8 mouse cellular contexts compared by ENCODE assay signal in the genomic region with DNA sequence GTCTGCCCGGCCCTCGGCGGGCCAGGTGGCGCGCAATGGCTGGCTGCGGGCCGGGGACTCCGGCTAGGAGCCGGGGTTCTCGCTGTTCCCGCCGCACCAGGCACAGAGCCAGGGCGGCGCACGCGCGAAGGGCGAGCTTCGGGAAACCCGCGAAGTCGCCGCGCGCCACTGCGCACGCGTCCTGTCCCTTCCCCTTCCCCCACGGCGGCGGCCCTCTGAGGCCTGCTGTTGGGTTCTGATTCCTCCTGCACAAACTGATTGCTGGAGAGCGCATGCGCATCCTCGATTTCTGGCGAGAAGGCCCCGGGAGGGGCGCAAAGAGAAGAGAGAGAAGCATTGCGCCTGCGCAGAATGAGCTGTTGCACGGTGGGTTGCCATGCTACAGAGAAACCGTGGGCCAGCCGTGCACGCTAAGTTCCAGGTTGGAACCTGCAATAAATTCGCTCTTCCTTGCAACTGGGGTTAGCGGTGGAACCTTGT. TPM values are rescaled to one million over a fixed set of nuclear protein-coding genes. Genes with fewer than 3 reads are reported as not detected.
DNase-seq lines count a peak whose midpoint lies in the region; ATAC-seq and TF ChIP-seq lines count a peak whose summit lies in the region.

No protein-coding gene starts in this region.

- peak overlapping the region; percentile 97 for H3K4me2 ChIP-seq in heart, embryonic 14.5 days (ENCODE audit: low read length)
- H3K4me2 ChIP-seq in liver, embryonic 13.5 days: peak overlapping the region; percentile 99
- H3K4me2 ChIP-seq in stomach, postnatal 0 days (replicated peaks; ENCODE audit: low read depth): peak overlapping the region; percentile 92

- H3K4me3 ChIP-seq in heart, embryonic 14.5 days (ENCODE audit: control insufficient read depth in 1 of 2, insufficient read depth in 1 of 2, low read depth in 1 of 2, low read length in 2 of 2): peak overlapping the region; percentile 65 to 81
- H3K4me3 ChIP-seq in liver, embryonic 13.5 days (replicated peaks): peak overlapping the region; percentile 74
- H3K4me3 ChIP-seq in stomach, postnatal 0 days (ENCODE audit: low read depth, low read length): peak overlapping the region; percentile 75

- TF ChIP-seq EP300 in stomach, postnatal 0 days (optimal IDR thresholded peaks at IDR 0.05): no peak

- DNase-seq in CD4-positive, CD25-positive, alpha-beta regulatory T cell, adult 2 months (ENCODE audit: low read depth, low spot score): peak; percentile 99
- peak; percentile 94 for DNase-seq in c-Kit-negative CD71-positive TER-119-positive erythroid progenitor cells, embryonic 14.5 days (ENCODE audit: low read depth, low spot score)
- DNase-seq in fibroblast of lung, adult 2 months (ENCODE audit: low read depth): peak; percentile 96
- peak; percentile 100 for DNase-seq in kidney, postnatal 14 days
- peak; percentile 98 for DNase-seq in liver, embryonic 13.5 days
- peak; percentile 99 for DNase-seq in neural tube, embryonic 10.5 days (ENCODE audit: extremely low spot score, low spot score)
- DNase-seq in stomach, postnatal 0 days (ENCODE audit: low spot score): peak; percentile 98

- peak overlapping the region; percentile 78 to 96 for H3K27ac ChIP-seq in heart, embryonic 14.5 days (replicated peaks in 1 of 2; ENCODE audit: control insufficient read depth in 1 of 2, insufficient read depth in 1 of 2, low read depth in 2 of 2, low read length in 2 of 2)
- peak overlapping the region; percentile 96 for H3K27ac ChIP-seq in liver, embryonic 13.5 days
- peak overlapping the region; percentile 94 for H3K27ac ChIP-seq in stomach, postnatal 0 days (replicated peaks)

- H3K36me3 ChIP-seq in heart, embryonic 14.5 days (ENCODE audit: control insufficient read depth, insufficient read depth, low read length): peaks cover 16% of the 10 kb centered on the region
- H3K36me3 ChIP-seq in liver, embryonic 13.5 days: peaks cover 27% of the 10 kb centered on the region
- peaks cover 10% of the 10 kb centered on the region; the same call in 1 of the 2 replicates for H3K36me3 ChIP-seq in stomach, postnatal 0 days (ENCODE audit: control insufficient read depth, insufficient read depth, low read length)

- no peaks in the 10 kb centered on the region for H3K27me3 ChIP-seq in heart, embryonic 14.5 days (ENCODE audit: control insufficient read depth, insufficient read depth, low read length)
- no peaks in the 10 kb centered on the region for H3K27me3 ChIP-seq in liver, embryonic 13.5 days
- H3K27me3 ChIP-seq in stomach, postnatal 0 days (ENCODE audit: control insufficient read depth, insufficient read depth, low read length): no peaks in the 10 kb centered on the region

- H3K9ac ChIP-seq in heart, embryonic 14.5 days (ENCODE audit: low read length): peak overlapping the region; percentile 96
- H3K9ac ChIP-seq in liver, embryonic 13.5 days: peak overlapping the region; percentile 93
- peak overlapping the region; percentile 72 for H3K9ac ChIP-seq in stomach, postnatal 0 days (ENCODE audit: low read length)

- TF ChIP-seq CTCF in stomach, postnatal 0 days (IDR thresholded peaks at IDR 0.05; ENCODE audit: low read depth): no peak; the same call in 1 of the 2 replicates

- ATAC-seq in heart, embryonic 14.5 days (ENCODE audit: insufficient number of reproducible peaks, insufficient read depth, low FRiP score, low read depth): peak; percentile 85
- peak; percentile 83 for ATAC-seq in liver, embryonic 13.5 days (ENCODE audit: low read depth)
- ATAC-seq in stomach, postnatal 0 days (ENCODE audit: low FRiP score, low TSS enrichment): peak; percentile 85

- H3K4me1 ChIP-seq in heart, embryonic 14.5 days (ENCODE audit: control insufficient read depth in 2 of 2, insufficient read depth in 2 of 2, low read length in 2 of 2): peaks cover 13 to 39% of the 10 kb centered on the region in 2 experiments; a peak in 3 of 4 replicates
- H3K4me1 ChIP-seq in liver, embryonic 13.5 days (replicated peaks): peaks cover 77% of the 10 kb centered on the region
- peaks cover 3% of the 10 kb centered on the region; the same call in 1 of the 2 replicates for H3K4me1 ChIP-seq in stomach, postnatal 0 days (replicated peaks; ENCODE audit: control insufficient read depth, insufficient read depth)

- H3K9me3 ChIP-seq in heart, embryonic 14.5 days (ENCODE audit: control insufficient read depth, low read length): no peaks in the 10 kb centered on the region
- H3K9me3 ChIP-seq in liver, embryonic 13.5 days (replicated peaks): no peaks in the 10 kb centered on the region
- H3K9me3 ChIP-seq in stomach, postnatal 0 days (ENCODE audit: control insufficient read depth, low read length): no peaks in the 10 kb centered on the region

- WGBS in heart, embryonic 14.5 days: under 1% methylated on average over 45 of the region's 45 CpGs
- WGBS in liver, embryonic 13.5 days (ENCODE audit: insufficient replicate concordance): under 1% methylated on average over 43 of the region's 45 CpGs
- WGBS in stomach, postnatal 0 days: 5% methylated on average over 44 of the region's 45 CpGs

RNA-seq across cellular contexts. Expression of a gene that starts 0.6 kb away (rescaled TPM):
- polyA plus RNA-seq in heart, embryonic 14.5 days (2014; fragmentation: Nextera tagmentation; extraction: Ambion mirVana): 5.6 and 8.4 TPM in 2 replicates
- 0.74 and 0.81 TPM in 2 replicates for polyA plus RNA-seq in liver, embryonic 13.5 days (2015; fragmentation: Nextera tagmentation; extraction: Ambion mirVana)
- 1.6 and 2.7 TPM in 2 replicates for polyA plus RNA-seq in stomach, postnatal 0 days (2015; fragmentation: Nextera tagmentation; extraction: Ambion mirVana)

RNA-seq across cellular contexts. Expression of a gene that starts 0.7 kb away (rescaled TPM):
- polyA plus RNA-seq in heart, embryonic 14.5 days (2014; fragmentation: Nextera tagmentation; extraction: Ambion mirVana): 409 and 446 TPM in 2 replicates
- 109 and 114 TPM in 2 replicates for polyA plus RNA-seq in liver, embryonic 13.5 days (2015; fragmentation: Nextera tagmentation; extraction: Ambion mirVana)
- polyA plus RNA-seq in stomach, postnatal 0 days (2015; fragmentation: Nextera tagmentation; extraction: Ambion mirVana): 199 and 205 TPM in 2 replicates

RNA-seq across cellular contexts. Expression of a gene that starts 1.1 kb away (rescaled TPM):
- polyA plus RNA-seq in heart, embryonic 14.5 days (2014; fragmentation: Nextera tagmentation; extraction: Ambion mirVana): 1.5 and 1.8 TPM in 2 replicates
- polyA plus RNA-seq in liver, embryonic 13.5 days (2015; fragmentation: Nextera tagmentation; extraction: Ambion mirVana): 2.4 and 2.5 TPM in 2 replicates
- polyA plus RNA-seq in stomach, postnatal 0 days (2015; fragmentation: Nextera tagmentation; extraction: Ambion mirVana): 2.1 and 2.7 TPM in 2 replicates

RNA-seq across cellular contexts. Expression of a gene that starts 15.6 kb away (rescaled TPM):
- 0.30 and 0.42 TPM in 2 replicates for polyA plus RNA-seq in heart, embryonic 14.5 days (2014; fragmentation: Nextera tagmentation; extraction: Ambion mirVana)
- 0.03 and 0.09 TPM in 2 replicates for polyA plus RNA-seq in liver, embryonic 13.5 days (2015; fragmentation: Nextera tagmentation; extraction: Ambion mirVana)
- 0.30 and 0.36 TPM in 2 replicates for polyA plus RNA-seq in stomach, postnatal 0 days (2015; fragmentation: Nextera tagmentation; extraction: Ambion mirVana)

Comparison
In these comparisons a context has a peak if more than half of its experiments do, and no peak if none do; other contexts are left out.
1. Peak in every context shown above with its lines: DNase-seq, ATAC-seq, H3K4me3 ChIP-seq and H3K27ac ChIP-seq.